Mouse (Mus musculus) adrenal gland, postnatal 25 days (tissue): ENCODE results near the gene Gm10053. TPM values are rescaled to one million over a fixed set of nuclear protein-coding genes. Genes with fewer than 3 reads are reported as not detected.

Experiments used
- DNase-seq: peaks from one replicate; pipeline ENCODE4 v3.0.0; 2021; ENCODE audit warnings: mixed read lengths
- total RNA-seq: library from RNA; stranded (reverse); gene quantifications from 2 replicates; pipeline ENCODE4 v1.2.3, GENCODE M21; 2021

Gm10053 gene
- total RNA-seq, 1 experiment from 2014 or later = 183 TPM

GRCm38 (mm10) chr19:24899578-24900544 lies 24.4 kb downstream of the Gm10053 start:
- DNase-seq = no peak

DNA sequence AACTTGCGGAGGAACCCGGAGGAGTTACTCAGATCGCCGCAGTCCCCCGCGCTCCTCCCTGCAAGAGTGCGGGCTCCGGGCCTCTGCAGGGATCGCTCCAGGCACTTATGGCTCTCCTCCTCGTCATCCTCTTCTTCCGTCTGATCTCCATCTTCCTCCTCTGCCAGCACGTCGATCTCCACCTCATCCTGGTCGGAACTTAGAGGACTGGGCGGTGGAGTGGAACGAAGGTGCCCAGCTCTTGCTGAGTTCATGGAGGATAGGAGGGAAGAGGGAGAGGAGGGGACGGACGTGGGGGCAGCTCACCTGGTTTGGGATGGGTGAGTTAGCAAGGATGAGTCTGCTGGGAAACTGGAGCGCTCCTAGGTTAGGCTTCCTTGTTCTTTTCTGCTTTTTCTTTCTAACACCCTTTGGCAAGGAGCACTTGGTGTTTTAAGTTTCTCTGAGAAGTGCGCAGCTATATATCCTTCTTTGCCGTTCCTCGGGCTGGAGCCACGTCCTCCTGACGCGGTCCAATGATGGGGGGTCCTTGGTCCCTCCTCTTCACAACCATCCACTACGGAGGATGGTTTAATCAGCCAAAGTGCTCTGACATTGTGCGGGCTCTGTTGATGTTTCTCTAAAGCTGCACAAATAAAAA lies 25.2 kb downstream of the Gm10053 start, which contains the start of gene Foxd4:
Gene Foxd4, minus strand, starts transcription at position 617 of the 640 bp plus-strand sequence.
- DNase-seq = no peak

DNA sequence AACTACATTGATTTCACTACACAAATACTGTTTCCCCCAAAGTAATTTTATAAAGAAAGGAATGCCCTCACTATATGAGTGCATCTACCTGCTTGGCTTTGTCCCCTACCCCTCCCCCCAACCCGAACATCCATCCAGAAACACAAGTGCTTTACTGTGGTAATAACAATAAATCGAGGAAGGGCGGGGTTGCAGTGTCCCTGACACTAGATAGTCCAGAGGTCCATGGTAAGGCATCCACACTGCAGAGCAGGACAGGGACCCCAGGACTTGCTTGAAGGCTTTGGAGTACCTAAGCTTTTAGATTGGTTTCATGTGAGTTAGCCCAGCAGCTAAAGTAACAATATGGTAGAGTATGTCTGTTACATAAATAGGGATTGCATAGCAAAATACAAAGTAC lies 26.2 kb downstream of the Gm10053 start:
- DNase-seq = no peak

- DNase-seq = no peak
Observed at GRCm38 (mm10) chr19:24902256-24902655, 26.8 kb downstream of the Gm10053 start.

GRCm38 (mm10) chr19:24902821-24903220 lies 27.3 kb downstream of the Gm10053 start:
- DNase-seq = no peak

GRCm38 (mm10) chr19:24907655-24908054 lies 32.2 kb downstream of the Gm10053 start:
- no peak for DNase-seq

DNA sequence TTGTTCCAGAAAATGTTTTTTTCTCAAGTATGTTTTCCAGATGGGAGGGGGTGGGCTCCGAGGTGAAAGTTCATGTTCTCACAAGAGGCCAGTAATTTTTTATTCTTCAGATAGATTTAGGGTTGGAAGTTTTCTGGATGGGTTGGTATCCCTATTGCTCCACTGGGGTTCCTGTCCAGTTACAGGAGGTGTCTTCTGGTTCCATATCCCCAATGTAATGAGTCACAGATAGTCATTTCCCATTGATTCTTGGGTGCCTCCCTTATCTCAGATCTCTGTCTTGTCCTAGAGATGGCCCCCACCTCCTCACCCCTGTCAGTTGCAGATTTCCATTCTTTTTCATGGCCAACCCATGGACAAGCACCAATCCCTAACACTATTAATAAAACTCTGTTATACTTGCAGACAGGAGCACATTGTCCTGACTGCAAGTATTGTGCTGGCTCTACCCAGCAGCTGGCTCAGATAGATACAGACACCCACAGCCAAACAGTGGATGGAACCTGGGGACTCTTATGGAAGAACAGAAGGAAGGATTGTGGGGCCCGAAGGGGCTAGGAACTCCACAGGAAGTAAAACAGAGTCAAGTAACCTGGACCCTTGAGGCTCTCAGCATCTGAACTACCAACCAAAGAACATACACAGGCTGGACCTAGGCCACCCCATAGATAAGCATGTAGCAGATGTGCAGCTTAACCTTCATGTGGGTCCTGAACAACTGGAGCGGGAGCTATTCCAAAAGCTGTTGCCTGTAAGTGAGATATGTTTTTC lies 33.1 kb downstream of the Gm10053 start:
- DNase-seq = no peak

DNA sequence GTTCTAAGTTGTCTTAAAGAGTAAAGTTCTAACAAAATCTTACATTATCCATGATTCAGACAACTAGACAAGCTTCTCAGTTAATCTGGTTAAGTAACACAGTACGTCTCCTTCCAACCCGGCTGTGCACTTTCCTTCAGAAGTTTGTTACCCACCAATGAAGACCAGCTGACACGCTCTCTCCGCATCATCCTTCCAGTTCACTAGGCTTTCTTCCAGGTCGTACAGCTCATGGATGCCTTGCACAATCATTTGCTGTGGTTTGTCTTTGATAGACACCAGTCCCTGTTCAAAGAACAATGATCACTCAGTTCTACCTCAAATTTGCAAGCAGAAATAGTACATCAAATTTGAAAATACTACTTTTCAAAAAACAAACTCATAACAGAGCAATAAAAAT lies 45.4 kb downstream of the Gm10053 start:
- no peak for DNase-seq

Other genes with a start within 250 kb of the Gm10053 start
- 0.12 TPM in 1 of 2 replicates, not detected in the other for gene Tmem252, start 201.7 kb upstream of the Gm10053 start, total RNA-seq
- gene Pgm5, start 13.8 kb upstream of the Gm10053 start, total RNA-seq = 46.2 and 54.3 TPM in 2 replicates
- gene Foxd4, start 25.5 kb downstream of the Gm10053 start, total RNA-seq = not detected in 2 replicates
- gene Cbwd1, start 85.9 kb downstream of the Gm10053 start, total RNA-seq = 14.8 and 15.7 TPM in 2 replicates
- 24.9 and 36.2 TPM in 2 replicates for gene Dock8, start 123.8 kb downstream of the Gm10053 start, total RNA-seq